Mouse (Mus musculus): ENCODE results near the gene Grin2c. TPM values are rescaled to one million over a fixed set of nuclear protein-coding genes. Genes with fewer than 3 reads are reported as not detected.

Grin2c gene
- total RNA-seq (2021): 10 to 100 TPM in 1 of 2 experiments, 1 to 10 TPM in 1; 2.2 to 10.6 TPM
- long read RNA-seq, experiment 1, partial matches to known transcripts: 3 of 13 reads
- long read RNA-seq, experiment 1, other reads (novel, unspliced or antisense): 10 of 13 reads
- long read RNA-seq, experiment 2, partial matches to known transcripts: 3 of 5 reads
- long read RNA-seq, experiment 2, other reads (novel, unspliced or antisense): 2 of 5 reads

GRCm38 (mm10) chr11:115267061-115267883 lies at the start of gene Grin2c:
Gene Grin2c (minus strand): TSS chr11:115267243.
- DNase-seq (ENCODE audit: low spot score in 2 of 2): peak in 1 of 2 experiments; percentile 58

- no peak for DNase-seq (ENCODE audit: low spot score in 2 of 2)
These were observed 47.2 kb upstream of the Grin2c start for GRCm38 (mm10) chr11:115314249-115314648.

GRCm38 (mm10) chr11:115308781-115309180 lies 41.7 kb upstream of the Grin2c start:
- DNase-seq (ENCODE audit: low spot score in 2 of 2): no peak

- DNase-seq (ENCODE audit: low spot score in 2 of 2): no peak
These were observed 39.8 kb upstream of the Grin2c start, which contains the start of gene Otop2 for GRCm38 (mm10) chr11:115306863-115307262. Gene Otop2 (plus strand): TSS chr11:115307163.

DNA sequence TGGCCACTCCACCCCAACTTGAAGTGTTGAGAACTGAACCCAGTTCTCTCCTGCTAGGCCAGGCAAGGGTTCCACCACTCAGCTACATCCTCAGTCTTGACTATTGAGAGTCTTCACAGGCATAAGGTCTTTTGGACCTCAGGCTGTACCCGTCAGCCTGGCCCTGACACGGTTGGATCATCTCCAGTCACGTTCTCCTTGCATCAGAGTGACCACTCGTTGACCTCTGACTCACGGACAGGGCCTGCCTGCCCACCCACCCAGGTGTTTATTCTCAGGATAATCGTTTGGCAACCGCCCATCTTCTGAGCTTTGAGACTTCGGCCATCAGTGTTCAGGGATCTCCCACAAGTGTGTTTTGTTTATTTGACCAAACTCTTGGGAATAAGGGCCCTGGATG lies 36.1 kb upstream of the Grin2c start:
- no peak for DNase-seq (ENCODE audit: low spot score in 2 of 2)

DNA sequence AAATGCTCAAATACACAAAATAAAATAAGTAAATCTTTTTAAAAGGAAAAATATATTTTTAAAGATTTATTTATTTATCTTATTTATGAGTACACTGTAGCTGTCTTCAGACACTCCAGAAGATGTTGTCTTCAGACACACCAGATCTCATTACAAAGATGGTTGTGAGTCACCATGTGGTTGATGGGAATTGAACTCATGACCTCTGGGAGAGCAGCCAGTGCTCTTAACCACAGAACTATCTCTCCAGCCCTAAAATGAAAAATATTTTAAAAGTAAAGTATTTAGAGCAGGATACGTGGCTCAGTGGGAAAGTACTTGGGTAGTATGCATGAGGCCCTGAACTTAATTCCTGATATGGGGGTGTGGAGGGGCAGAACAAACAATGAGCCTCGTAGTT lies 34.3 kb upstream of the Grin2c start:
- no peak for DNase-seq (ENCODE audit: low spot score in 2 of 2)

DNA sequence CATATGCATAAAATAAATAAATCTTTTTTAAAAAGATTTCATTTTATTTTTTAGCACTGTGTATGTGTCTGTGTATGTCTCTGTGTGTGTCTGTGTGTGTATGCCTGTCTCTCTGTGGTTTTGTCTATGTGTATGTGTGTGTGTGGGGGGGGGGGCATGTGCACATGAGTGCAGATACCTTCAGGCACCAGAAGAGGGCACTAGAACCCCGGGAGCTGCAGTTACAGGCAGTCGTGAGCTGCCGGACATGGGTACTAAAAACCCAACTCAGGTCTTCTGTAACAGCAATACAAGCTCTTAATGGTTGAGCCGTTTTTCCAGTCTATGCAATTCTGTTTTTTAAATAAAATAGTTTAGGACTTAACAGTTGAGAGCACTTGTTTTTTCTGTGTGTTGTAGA lies 33.7 kb upstream of the Grin2c start:
- no peak for DNase-seq (ENCODE audit: low spot score in 2 of 2)

GRCm38 (mm10) chr11:115298160-115298559 lies 31.1 kb upstream of the Grin2c start:
- DNase-seq (ENCODE audit: low spot score in 2 of 2): no peak

- DNase-seq (ENCODE audit: low spot score in 2 of 2): peak; percentile 76 to 79
These were observed 30.3 kb upstream of the Grin2c start, which contains the start of gene Fads6 for GRCm38 (mm10) chr11:115297214-115297826. Gene Fads6 (minus strand): TSS chr11:115297663.

- no peak for DNase-seq (ENCODE audit: low spot score in 2 of 2)
These were observed 29.6 kb upstream of the Grin2c start for GRCm38 (mm10) chr11:115296471-115297210.

- no peak for DNase-seq (ENCODE audit: low spot score in 2 of 2)
These were observed 28.9 kb upstream of the Grin2c start for GRCm38 (mm10) chr11:115295939-115296338.

GRCm38 (mm10) chr11:115292631-115293375 lies 25.8 kb upstream of the Grin2c start:
- no peak for DNase-seq (ENCODE audit: low spot score in 2 of 2)

DNA sequence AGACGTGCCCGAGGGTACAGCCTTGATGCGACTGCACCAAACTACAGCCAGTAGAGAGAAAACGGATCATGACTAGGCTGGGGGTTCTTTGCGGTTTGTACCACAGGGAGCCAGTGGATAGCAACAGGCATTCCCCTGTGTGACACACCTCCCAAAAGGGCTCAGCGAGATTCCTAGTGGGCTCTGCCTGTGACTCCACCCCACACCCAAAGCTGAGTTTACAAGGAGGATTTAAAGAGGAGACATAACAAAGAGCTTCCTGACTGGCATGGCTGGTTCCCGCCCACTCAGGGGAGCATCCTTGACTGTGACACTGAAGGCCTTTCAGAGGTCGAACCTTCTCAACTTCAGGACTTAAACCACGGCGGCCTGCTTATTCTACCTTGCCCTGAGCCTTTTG lies 24.5 kb upstream of the Grin2c start:
- no peak for DNase-seq (ENCODE audit: low spot score in 2 of 2)

GRCm38 (mm10) chr11:115290919-115291318 lies 23.9 kb upstream of the Grin2c start:
- DNase-seq (ENCODE audit: low spot score in 2 of 2): no peak

- peak in 1 of 2 experiments; percentile 2 for DNase-seq (ENCODE audit: low spot score in 2 of 2)
These were observed 23.3 kb upstream of the Grin2c start for GRCm38 (mm10) chr11:115290314-115290713.

- DNase-seq (ENCODE audit: low spot score in 2 of 2): no peak
These were observed 22.8 kb upstream of the Grin2c start for GRCm38 (mm10) chr11:115289885-115290284.

DNA sequence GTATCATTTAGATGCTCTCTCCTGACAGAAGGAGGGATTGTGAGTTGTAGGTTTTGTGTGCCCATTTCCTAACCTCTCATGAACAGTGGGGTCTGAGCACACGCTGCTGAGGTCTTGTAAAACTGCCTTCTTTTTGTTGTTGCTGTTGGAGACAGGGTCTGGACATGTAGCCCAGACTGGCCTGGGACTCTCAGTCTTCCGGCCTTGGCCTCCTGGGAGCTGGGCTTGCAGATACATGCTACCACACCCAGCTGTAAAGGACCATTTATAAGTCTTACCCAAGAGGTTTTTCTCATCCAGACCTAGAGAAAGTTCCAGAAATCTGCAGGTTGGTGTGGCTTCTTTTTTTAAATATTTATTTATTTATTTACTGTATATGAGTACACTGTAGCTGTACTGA lies 21.3 kb upstream of the Grin2c start:
- no peak for DNase-seq (ENCODE audit: low spot score in 2 of 2)

GRCm38 (mm10) chr11:115287386-115287785 lies 20.3 kb upstream of the Grin2c start:
- DNase-seq (ENCODE audit: low spot score in 2 of 2): peak in 1 of 2 experiments; percentile 1

- no peak for DNase-seq (ENCODE audit: low spot score in 2 of 2)
These were observed 19.4 kb upstream of the Grin2c start for GRCm38 (mm10) chr11:115286201-115286993.

DNA sequence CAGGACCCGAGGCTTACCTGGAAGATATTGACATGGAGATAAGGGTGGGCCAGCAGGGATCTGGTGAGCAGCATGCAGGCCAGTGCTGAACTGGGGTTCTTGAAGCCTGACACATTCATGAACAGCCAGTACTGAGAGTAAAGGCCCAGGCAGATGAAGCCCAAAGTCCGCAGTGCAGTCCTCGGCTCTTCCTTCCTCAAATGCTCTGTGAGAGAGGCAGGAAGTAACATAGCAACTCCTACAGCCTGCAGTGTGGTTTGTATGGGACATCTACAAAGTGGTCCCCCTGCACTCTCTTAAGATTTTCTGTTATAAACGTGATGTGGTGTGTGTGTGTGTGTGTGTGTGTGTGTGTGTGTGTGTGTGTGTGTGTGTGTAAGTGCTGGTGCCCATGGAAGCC lies 18.2 kb upstream of the Grin2c start:
- no peak for DNase-seq (ENCODE audit: low spot score in 2 of 2)

Measured in adrenal gland, adult 18-20 months (tissue).